Mouse (Mus musculus) forebrain, embryonic 16.5 days (tissue): ENCODE results near the gene Cbx6. TPM values are rescaled to one million over a fixed set of nuclear protein-coding genes. Genes with fewer than 3 reads are reported as not detected.
A peak's percentile ranks its signal among the peaks of the same experiment; 100 is the strongest.

Experiments
- ATAC-seq: fragments of 200-750 bp; cut with Nextera tagmentation; 2 replicates; pipeline ENCODE4 v1.8.0; 2017; ENCODE audit warnings: mild to moderate bottlenecking, moderate library complexity
- H3K27ac ChIP-seq: fragments of 300-500 bp; sonication (generic); 2 replicates; pipeline ENCODE4 v1.5.1; 2014; ENCODE audit warnings: low read length, control low read depth
- H3K27me3 ChIP-seq: fragments of 300-500 bp; sonication (generic); replicated peaks from 2 replicates; pipeline ENCODE4 v1.6.1; 2014; ENCODE audit warnings: low read length; ENCODE audit not compliant: control insufficient read depth, insufficient read depth
- H3K36me3 ChIP-seq: fragments of 300-500 bp; sonication (generic); 2 replicates; pipeline ENCODE4 v1.6.1; 2014; ENCODE audit not compliant: control insufficient read depth, insufficient read depth
- H3K4me1 ChIP-seq: fragments of 300-500 bp; sonication (generic); replicated peaks from 2 replicates; pipeline ENCODE4 v1.6.1; 2014; ENCODE audit warnings: low read length; ENCODE audit not compliant: control insufficient read depth, insufficient read depth
- H3K4me2 ChIP-seq: fragments of 300-500 bp; sonication (generic); 2 replicates; pipeline ENCODE4 v1.6.1; 2014; ENCODE audit warnings: mild to moderate bottlenecking, low read length, control low read depth
- H3K4me3 ChIP-seq: fragments of 300-500 bp; sonication (generic); replicated peaks from 2 replicates; pipeline ENCODE4 v1.5.1; 2014; ENCODE audit warnings: mild to moderate bottlenecking, low read length, control low read depth
- H3K9ac ChIP-seq: fragments of 300-500 bp; sonication (generic); replicated peaks from 2 replicates; pipeline ENCODE4 v1.6.1; 2014; ENCODE audit warnings: low read depth, low read length, control low read depth
- H3K9me3 ChIP-seq: fragments of 300-500 bp; sonication (generic); 2 replicates; pipeline ENCODE4 v1.6.1; 2016; ENCODE audit warnings: low read length; ENCODE audit not compliant: control insufficient read depth
- WGBS: fragments of 180-500 bp; shearing (Covaris S2); extraction: QIAGEN DNeasy Blood & Tissue Kit; methylation state at CpG from one replicate; pipeline ENCODE4 v1.1.7; 2014; 5-methylcytosine and 5-hydroxymethylcytosine counted together
- polyA plus RNA-seq: library from polyadenylated mRNA; unstranded; fragments of >200 nt; fragmentation: Nextera tagmentation; extraction: Ambion mirVana; gene quantifications from 2 replicates; pipeline ENCODE4 v1.2.1, GENCODE M21; 2015

Cbx6 gene
- polyA plus RNA-seq, 1 experiment from 2014 or later = 53.2 TPM

- no peak overlapping the region for H3K4me3 ChIP-seq
- ATAC-seq = no peak
- H3K4me1 ChIP-seq = no peaks in the 10 kb centered on the region; the same call in 1 of the 2 replicates
- no peak overlapping the region for H3K4me2 ChIP-seq
- H3K27me3 ChIP-seq = peaks cover 4% of the 10 kb centered on the region; the same call in 1 of the 2 replicates
- no peaks in the 10 kb centered on the region for H3K9me3 ChIP-seq
- no peak overlapping the region for H3K27ac ChIP-seq
- WGBS = 46% methylated on average over 8 of the region's 8 CpGs
- no peaks in the 10 kb centered on the region for H3K36me3 ChIP-seq
- H3K9ac ChIP-seq = no peak overlapping the region
Measured at GRCm38 (mm10) chr15:79787815-79788214, 46.7 kb downstream of the Cbx6 start.

GRCm38 (mm10) chr15:79785056-79785455 lies 49.4 kb downstream of the Cbx6 start:
- no peaks in the 10 kb centered on the region for H3K9me3 ChIP-seq
- 84% methylated on average over 1 of the region's 1 CpGs for WGBS
- H3K4me2 ChIP-seq = no peak overlapping the region
- no peaks in the 10 kb centered on the region for H3K4me1 ChIP-seq
- H3K27ac ChIP-seq = no peak overlapping the region
- no peaks in the 10 kb centered on the region for H3K36me3 ChIP-seq
- no peaks in the 10 kb centered on the region; the same call in 1 of the 2 replicates for H3K27me3 ChIP-seq
- no peak for ATAC-seq
- no peak overlapping the region for H3K9ac ChIP-seq
- H3K4me3 ChIP-seq = no peak overlapping the region

- Histone ChIP-seq H3K4me3 (no peak within 1 kb of the TSS), H3K9ac (no peak within 1 kb of the TSS), H3K27ac (no peak within 1 kb of the TSS), H3K36me3 (no peaks in the 10 kb centered on the region), H3K27me3 (no peaks in the 10 kb centered on the region; the same call in 1 of the 2 replicates), H3K4me1 (peaks cover 17% of the 10 kb centered on the region), H3K4me2 (no peak within 1 kb of the TSS), H3K9me3 (no peaks in the 10 kb centered on the region)
- no peak for ATAC-seq
Measured at GRCm38 (mm10) chr15:79777749-79778148, 56.7 kb downstream of the Cbx6 start, which contains the start of gene Dnal4. Gene Dnal4, minus strand, starts transcription at chr15:79777849.

DNA sequence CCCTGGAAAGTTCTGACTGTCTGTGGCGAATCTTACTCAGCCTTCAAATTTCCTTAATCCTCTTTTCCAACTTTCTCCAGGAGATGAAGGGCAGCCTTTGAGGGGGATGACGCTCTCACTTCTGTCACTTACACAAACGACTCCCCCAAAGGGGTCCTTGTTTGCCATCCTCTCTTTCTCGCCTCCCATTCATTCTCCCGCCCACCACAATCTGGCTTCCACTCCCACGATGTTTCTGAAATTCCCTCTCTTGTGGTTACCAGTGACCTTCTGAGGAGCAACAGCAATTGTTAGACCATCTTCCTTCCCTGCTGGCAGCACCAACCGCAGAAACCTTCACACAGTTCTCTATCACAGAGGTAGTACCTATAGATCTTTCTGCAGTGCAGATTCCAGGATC lies 58.8 kb downstream of the Cbx6 start:
- Histone ChIP-seq H3K4me1 (peaks cover 25% of the 10 kb centered on the region), H3K27ac (no peak overlapping the region), H3K36me3 (no peaks in the 10 kb centered on the region), H3K4me2 (no peak overlapping the region), H3K27me3 (no peaks in the 10 kb centered on the region), H3K4me3 (no peak overlapping the region), H3K9ac (no peak overlapping the region), H3K9me3 (no peaks in the 10 kb centered on the region)
- ATAC-seq = no peak
- 66% methylated on average over 7 of the region's 7 CpGs for WGBS

- H3K4me1 ChIP-seq = peaks cover 37% of the 10 kb centered on the region
- H3K4me3 ChIP-seq = peak overlapping the region; percentile 93
- peak; percentile 99 for ATAC-seq
- H3K9me3 ChIP-seq = no peaks in the 10 kb centered on the region
- peak overlapping the region; percentile 86 for H3K9ac ChIP-seq
- peak overlapping the region; percentile 72 for H3K4me2 ChIP-seq
- under 1% methylated on average over 49 of the region's 50 CpGs for WGBS
- no peaks in the 10 kb centered on the region for H3K36me3 ChIP-seq
- peak overlapping the region; percentile 50 for H3K27ac ChIP-seq
- H3K27me3 ChIP-seq = no peaks in the 10 kb centered on the region
Measured at GRCm38 (mm10) chr15:79774117-79775027, 60.1 kb downstream of the Cbx6 start.

Other genes with a start within 250 kb of the Cbx6 start
- 0.84 and 0.94 TPM in 2 replicates for gene Dmc1, start 229.6 kb downstream of the Cbx6 start, polyA plus RNA-seq
- gene Fam227a, start 175.7 kb downstream of the Cbx6 start, polyA plus RNA-seq = 3.9 and 4.5 TPM in 2 replicates
- gene Cby1, start 175.5 kb downstream of the Cbx6 start, polyA plus RNA-seq = 116 and 117 TPM in 2 replicates
- 249 and 262 TPM in 2 replicates for gene Tomm22, start 163.8 kb downstream of the Cbx6 start, polyA plus RNA-seq
- 24.5 and 25.2 TPM in 2 replicates for gene Josd1, start 146.8 kb downstream of the Cbx6 start, polyA plus RNA-seq
- gene Gtpbp1, start 143.8 kb downstream of the Cbx6 start, polyA plus RNA-seq = 55.7 and 56.5 TPM in 2 replicates
- 8.9 and 9.9 TPM in 2 replicates for gene Sun2, start 92.2 kb downstream of the Cbx6 start, polyA plus RNA-seq
- gene Dnal4, start 56.8 kb downstream of the Cbx6 start, polyA plus RNA-seq = 87.9 and 89.5 TPM in 2 replicates
- 19.2 and 24.7 TPM in 2 replicates for gene Nptxr, start 29.9 kb downstream of the Cbx6 start, polyA plus RNA-seq
- 1.4 TPM in 1 of 2 replicates, not detected in the other for gene Npcd, start 451 bp downstream of the Cbx6 start, polyA plus RNA-seq
- gene Apobec3, start 57.0 kb upstream of the Cbx6 start, polyA plus RNA-seq = 6.7 and 8.5 TPM in 2 replicates
- gene Cbx7, start 136.4 kb upstream of the Cbx6 start, polyA plus RNA-seq = 3.0 and 4.0 TPM in 2 replicates
- 3.4 and 3.6 TPM in 2 replicates for gene Pdgfb, start 180.3 kb upstream of the Cbx6 start, polyA plus RNA-seq